Mouse (Mus musculus): ENCODE data around the gene Cdh3.
A peak's percentile ranks its signal among the peaks of the same experiment; 100 is the strongest.

The Cdh3 gene

GRCm38 (mm10) chr8:106510365-106510975 lies at the start of gene Cdh3:
Cdh3 (plus strand) TSS chr8:106510891.
- DNase-seq = peak; percentile 87

GRCm38 (mm10) chr8:106462131-106462530 lies 48.6 kb upstream of the Cdh3 start:
- no peak for DNase-seq

GRCm38 (mm10) chr8:106463795-106464194 lies 46.9 kb upstream of the Cdh3 start:
- DNase-seq = no peak

DNA sequence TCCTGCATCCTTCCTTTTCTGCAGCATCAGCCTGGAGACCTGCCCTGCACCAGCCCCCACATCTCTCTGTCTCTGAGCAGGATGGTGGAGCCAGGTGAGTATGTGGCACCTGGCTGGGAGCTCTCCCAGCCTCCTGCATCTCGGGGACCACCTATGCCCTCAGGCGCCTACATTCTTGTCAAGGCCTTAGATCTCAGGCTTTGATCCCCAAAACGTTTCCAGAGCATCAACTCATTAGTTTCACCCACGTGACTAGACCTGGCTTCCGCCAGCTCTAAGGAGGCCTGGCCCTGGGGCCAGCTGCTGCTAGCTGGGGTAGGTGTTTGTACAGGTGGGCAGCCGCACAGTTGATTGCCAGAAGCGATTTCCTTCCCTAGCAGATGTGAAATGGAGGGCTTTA lies 41.2 kb upstream of the Cdh3 start:
- no peak for DNase-seq

- no peak for DNase-seq
These were observed 36.7 kb upstream of the Cdh3 start for GRCm38 (mm10) chr8:106474001-106474400.

- DNase-seq = no peak
These were observed 10.5 kb upstream of the Cdh3 start, which contains the start of gene 6030452D12Rik for GRCm38 (mm10) chr8:106500018-106500685. 6030452D12Rik (plus strand) TSS chr8:106500522.

- peak; percentile 6 for DNase-seq
These were observed 6.5 kb upstream of the Cdh3 start for GRCm38 (mm10) chr8:106504241-106504640.

DNA sequence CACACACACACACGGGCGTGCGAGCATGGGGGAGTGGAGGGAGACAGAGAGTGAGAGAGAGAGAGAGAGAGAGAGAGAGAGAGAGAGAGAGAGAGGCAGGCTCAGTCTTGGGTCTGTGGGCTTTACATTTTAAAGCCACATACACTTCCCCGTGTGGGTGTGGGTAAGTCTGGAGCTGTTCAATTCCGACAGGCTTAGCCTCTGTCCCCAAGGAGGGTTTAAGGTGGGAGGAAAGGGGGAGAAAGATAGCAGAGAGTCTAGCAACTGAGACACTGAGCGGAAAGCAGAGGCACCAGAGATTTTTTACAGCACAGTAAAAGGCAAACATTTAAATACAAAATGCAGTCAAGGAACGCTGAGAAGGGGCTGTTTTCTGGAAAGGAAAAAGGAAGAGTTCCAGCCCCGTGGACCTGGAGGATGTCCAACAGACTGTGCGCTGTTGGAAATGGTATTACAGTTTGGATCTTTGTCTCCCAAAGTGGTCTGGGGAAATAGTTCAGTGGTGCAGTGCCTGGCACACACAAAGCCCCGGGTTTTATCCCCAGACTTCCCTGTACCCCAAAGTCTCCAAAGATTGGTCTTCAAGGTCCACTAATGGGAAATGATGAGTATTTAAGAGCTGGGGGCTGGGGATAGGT lies 5.2 kb upstream of the Cdh3 start:
- DNase-seq = peak; percentile 37

- DNase-seq = peak; percentile 3
These were observed 4.6 kb upstream of the Cdh3 start for GRCm38 (mm10) chr8:106506106-106506505.

GRCm38 (mm10) chr8:106507761-106508331 lies 2.8 kb upstream of the Cdh3 start:
- DNase-seq = peak; percentile 75

GRCm38 (mm10) chr8:106508456-106508855 lies 2.2 kb upstream of the Cdh3 start:
- DNase-seq = no peak

- peak; percentile 9 for DNase-seq
These were observed 1.5 kb upstream of the Cdh3 start for GRCm38 (mm10) chr8:106509079-106509780.

DNA sequence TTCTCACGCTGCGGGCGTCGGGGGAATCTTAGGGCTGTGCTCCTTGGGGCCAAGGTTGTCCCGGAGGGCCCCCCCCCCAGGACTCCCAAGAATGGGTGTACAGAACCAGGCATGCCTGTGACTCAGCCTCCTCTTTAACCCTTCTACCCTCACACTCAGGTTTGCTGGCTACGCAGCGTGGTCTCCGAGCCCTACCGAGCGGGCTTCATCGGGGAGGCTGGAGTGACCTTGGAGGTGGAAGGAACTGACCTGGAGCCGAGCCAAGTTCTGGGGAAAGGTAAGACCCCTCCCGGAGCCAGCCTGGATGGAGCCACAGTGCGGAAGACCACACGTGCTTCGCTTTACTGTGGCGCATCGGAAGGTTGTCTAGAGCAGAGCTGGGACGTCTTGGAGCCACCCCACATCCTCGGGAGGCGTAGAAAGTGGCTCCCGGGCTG lies 392 bp downstream of the Cdh3 start:
- peak; percentile 63 for DNase-seq

GRCm38 (mm10) chr8:106511531-106512041 lies 895 bp downstream of the Cdh3 start:
- DNase-seq = peak; percentile 69

DNA sequence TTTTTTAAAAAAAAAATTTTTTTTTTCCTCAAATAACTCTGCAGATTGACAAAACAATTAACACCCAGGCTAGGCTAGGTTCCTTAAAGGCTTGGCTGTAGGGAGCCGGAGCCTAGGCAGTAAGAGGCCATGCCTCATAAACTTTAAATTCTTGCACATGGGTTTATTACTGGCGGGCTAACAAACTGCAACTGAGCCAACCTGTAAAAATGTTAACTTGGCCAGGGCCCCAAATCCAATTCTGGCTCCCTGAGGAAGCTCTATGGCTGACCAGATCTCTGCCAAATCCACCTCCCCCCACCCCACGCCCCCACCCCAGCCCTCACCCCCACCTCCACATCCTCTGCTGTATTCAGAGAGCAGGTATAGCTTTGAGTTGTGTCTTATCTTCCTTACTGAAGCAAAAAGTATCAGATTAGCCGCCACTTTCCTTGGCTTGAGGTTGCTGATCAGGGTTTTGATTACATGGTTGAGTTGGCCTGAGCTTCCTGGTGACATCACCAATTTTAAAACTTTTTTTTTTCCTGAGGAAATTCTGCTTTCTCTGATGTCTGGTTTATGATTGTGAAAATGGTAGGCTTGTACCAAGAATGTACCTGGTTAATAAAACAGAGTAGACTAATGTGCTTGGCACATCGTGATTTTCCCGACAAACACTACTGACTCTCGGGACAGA lies 1.9 kb downstream of the Cdh3 start:
- peak; percentile 26 for DNase-seq

DNA sequence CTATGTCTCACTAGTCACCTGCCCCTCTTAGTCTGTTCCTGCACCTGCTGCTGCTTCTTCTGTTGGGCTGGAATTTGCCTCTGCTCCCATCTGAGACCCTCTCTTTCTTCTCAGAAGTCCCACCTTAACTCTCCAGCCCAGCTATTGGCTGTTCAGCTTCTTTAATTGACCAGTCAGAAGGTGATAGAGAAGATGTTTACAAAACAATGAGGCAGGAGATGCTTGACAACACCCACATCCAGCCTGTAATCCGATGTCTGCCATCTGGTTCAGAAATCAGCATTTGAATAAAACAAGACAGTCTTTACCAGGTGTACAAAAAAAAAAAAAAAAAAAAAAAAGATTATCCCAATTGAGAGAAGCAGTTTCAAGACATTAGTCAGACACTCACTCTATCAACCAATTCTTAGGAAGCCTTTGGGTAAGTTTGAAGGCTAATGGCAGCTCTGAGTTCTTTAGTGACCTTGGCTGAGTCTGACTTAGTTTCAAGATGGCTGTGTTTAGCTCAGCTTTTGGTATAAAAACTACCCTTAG lies 5.3 kb downstream of the Cdh3 start:
- peak; percentile 1 for DNase-seq

DNA sequence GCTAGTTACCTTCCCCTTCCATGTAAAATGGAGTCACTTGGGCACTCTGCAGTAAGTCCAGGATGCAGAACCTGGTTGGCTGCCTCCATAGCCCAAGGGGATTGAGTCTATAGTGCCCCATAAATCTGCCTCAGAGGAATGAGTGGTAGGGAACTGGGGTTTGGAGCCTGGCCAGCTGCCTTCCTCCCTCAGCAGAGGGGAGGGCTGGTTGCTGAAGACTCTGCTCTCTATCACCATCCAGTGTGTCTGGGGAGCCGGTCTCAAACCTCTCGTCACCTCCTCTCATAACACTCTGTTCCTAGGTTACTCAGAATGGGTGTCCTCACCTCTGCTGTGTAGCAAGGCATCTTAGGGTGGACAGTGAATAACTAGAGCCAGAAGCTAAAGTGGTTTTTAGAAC lies 5.9 kb downstream of the Cdh3 start:
- DNase-seq = peak; percentile 72

DNA sequence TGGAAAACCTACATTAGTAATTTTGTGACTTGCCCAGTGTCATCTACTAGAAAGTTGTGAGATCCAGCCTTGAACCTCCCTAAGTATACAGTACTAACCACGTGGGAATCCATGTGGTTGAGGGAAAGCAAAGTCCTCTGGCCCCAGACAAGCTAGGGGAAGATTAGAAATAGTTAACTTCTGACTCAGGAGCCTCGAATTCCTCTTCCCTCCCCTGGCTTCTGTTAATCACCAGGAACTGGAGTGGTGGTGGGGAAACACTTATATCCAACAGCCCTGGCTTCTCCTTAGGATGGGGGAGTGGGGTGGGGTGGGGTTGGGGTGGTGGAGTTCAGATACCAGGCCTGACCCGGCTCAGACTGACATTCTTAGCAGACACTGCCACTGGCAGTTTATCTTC lies 8.1 kb downstream of the Cdh3 start:
- DNase-seq = no peak

DNA sequence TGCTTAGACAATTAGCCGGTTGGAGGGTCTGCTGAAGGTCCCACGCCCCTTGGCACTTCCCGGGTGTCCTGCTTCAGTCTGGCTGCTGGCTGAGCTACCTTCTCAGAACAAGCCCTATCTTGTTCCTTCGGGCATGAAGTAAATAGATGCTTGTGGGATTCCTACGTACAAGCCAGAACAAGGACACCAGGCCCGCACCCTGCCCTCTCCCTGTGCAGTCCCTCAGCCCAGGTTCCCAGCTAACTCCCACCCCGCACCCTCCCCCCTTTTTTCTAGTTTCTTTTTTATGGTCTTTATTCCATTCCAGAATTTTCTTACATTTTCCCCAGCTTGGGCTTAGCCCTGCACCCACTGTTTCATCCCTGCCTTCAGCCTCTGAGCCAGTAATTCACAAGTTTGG lies 9.9 kb downstream of the Cdh3 start:
- no peak for DNase-seq

GRCm38 (mm10) chr8:106521845-106522244 lies 11.2 kb downstream of the Cdh3 start:
- no peak for DNase-seq

- DNase-seq = no peak
These were observed 16.0 kb downstream of the Cdh3 start for GRCm38 (mm10) chr8:106526725-106527124.

Measured in kidney, postnatal 10 days (tissue).